Mouse (Mus musculus): Measurements from ENCODE around the gene Mau2. TPM values are rescaled to one million over a fixed set of nuclear protein-coding genes. Genes with fewer than 3 reads are reported as not detected.
"Not testable (repeated sequence)": the region's sequence is repeated elsewhere in the genome, so short reads cannot be mapped to it uniquely, and the experiment has no call there.

The Mau2 gene
- polyA plus RNA-seq, 1 experiment from 2014 or later, result 67.4 TPM

- 0% methylated on average over 7 of the region's 7 CpGs for WGBS
- Histone ChIP-seq H3K27ac (ENCODE audit: low read depth, low read length) (peak overlapping the region; percentile 80), H3K27me3 (replicated peaks; ENCODE audit: control insufficient read depth, insufficient read depth, low read length) (no peaks in the 10 kb centered on the region), H3K4me1 (ENCODE audit: control insufficient read depth, insufficient read depth, low read length) (peaks cover 8% of the 10 kb centered on the region), H3K4me3 (ENCODE audit: low read depth, low read length) (peak overlapping the region; percentile 84), H3K36me3 (ENCODE audit: control insufficient read depth, insufficient read depth, low read length) (0 out of 2 replicates have a peak, but pooled peaks cover 3% of the 10 kb centered on the region), H3K9me3 (replicated peaks; ENCODE audit: control insufficient read depth, low read length) (no peaks in the 10 kb centered on the region), H3K4me2 (ENCODE audit: low read length) (peak overlapping the region; percentile 57), H3K9ac (ENCODE audit: low read length) (peak overlapping the region; percentile 75)
- ATAC-seq, result no peak
- no peak for DNase-seq (ENCODE audit: low spot score)
Measured at GRCm38 (mm10) chr8:69995422-69995775, 47.1 kb downstream of the Mau2 start.

DNA sequence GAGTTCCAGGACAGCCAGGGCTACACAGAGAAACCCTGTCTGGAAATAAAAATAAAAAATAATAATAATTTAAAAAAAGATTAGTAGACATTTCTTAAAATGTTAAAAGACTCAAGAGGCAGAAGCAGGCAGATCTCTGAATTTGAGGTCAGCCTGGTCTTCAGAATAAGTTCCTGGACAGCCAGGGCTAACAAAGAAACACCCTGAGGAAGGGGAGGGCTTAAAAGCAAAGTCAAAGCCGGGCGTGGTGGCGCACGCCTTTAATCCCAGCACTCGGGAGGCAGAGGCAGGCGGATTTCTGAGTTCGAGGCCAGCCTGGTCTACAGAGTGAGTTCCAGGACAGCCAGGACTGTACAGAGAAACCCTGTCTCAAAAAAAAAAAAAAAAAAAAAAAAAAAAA lies 53.6 kb downstream of the Mau2 start:
- not testable (repeated sequence) for H3K4me2 ChIP-seq (ENCODE audit: low read length); H3K27me3 ChIP-seq (replicated peaks; ENCODE audit: control insufficient read depth, insufficient read depth, low read length); H3K4me1 ChIP-seq (ENCODE audit: control insufficient read depth, insufficient read depth, low read length); DNase-seq (ENCODE audit: low spot score); H3K9me3 ChIP-seq (replicated peaks; ENCODE audit: control insufficient read depth, low read length); H3K36me3 ChIP-seq (ENCODE audit: control insufficient read depth, insufficient read depth, low read length); ATAC-seq; H3K9ac ChIP-seq (ENCODE audit: low read length); H3K27ac ChIP-seq (ENCODE audit: low read depth, low read length); H3K4me3 ChIP-seq (ENCODE audit: low read depth, low read length)
- WGBS, result 96% methylated on average over 6 of the region's 7 CpGs

DNA sequence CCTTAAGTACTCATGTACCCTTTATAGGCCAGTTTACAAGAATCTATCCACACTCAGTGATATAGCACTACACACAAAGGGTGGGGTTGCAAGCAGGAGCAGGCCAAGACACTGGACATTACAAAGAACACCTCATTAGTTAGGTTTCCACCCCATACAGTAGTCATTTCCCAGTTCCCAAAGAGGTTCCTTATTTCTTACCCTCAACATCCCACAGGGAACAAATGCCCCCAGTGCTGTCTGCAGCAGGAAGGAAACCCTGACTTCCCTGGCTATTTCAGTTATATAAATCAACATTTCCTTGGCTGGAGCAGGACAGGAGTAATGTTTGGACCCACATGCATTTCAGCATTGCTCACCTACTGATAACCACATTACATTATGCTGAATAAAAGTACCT lies 54.8 kb downstream of the Mau2 start:
- Histone ChIP-seq H3K27me3 (replicated peaks; ENCODE audit: control insufficient read depth, insufficient read depth, low read length) (no peaks in the 10 kb centered on the region), H3K4me1 (ENCODE audit: control insufficient read depth, insufficient read depth, low read length) (no peaks in the 10 kb centered on the region), H3K9me3 (replicated peaks; ENCODE audit: control insufficient read depth, low read length) (no peaks in the 10 kb centered on the region), H3K36me3 (ENCODE audit: control insufficient read depth, insufficient read depth, low read length) (0 out of 2 replicates have a peak, but pooled peaks cover 3% of the 10 kb centered on the region), H3K27ac (ENCODE audit: low read depth, low read length) (no peak overlapping the region), H3K4me3 (ENCODE audit: low read depth, low read length) (no peak overlapping the region), H3K9ac (ENCODE audit: low read length) (no peak overlapping the region), H3K4me2 (ENCODE audit: low read length) (no peak overlapping the region)
- ATAC-seq (no peak), DNase-seq (ENCODE audit: low spot score) (no peak)

- DNase-seq (ENCODE audit: low spot score) (no peak), ATAC-seq (no peak)
- no peaks in the 10 kb centered on the region for H3K36me3 ChIP-seq (ENCODE audit: control insufficient read depth, insufficient read depth, low read length)
- 92% methylated on average over 2 of the region's 2 CpGs for WGBS
- no peaks in the 10 kb centered on the region for H3K27me3 ChIP-seq (replicated peaks; ENCODE audit: control insufficient read depth, insufficient read depth, low read length)
- no peaks in the 10 kb centered on the region for H3K9me3 ChIP-seq (replicated peaks; ENCODE audit: control insufficient read depth, low read length)
- H3K4me1 ChIP-seq (ENCODE audit: control insufficient read depth, insufficient read depth, low read length), result no peaks in the 10 kb centered on the region
- H3K9ac ChIP-seq (ENCODE audit: low read length), result no peak overlapping the region
- no peak overlapping the region for H3K4me3 ChIP-seq (ENCODE audit: low read depth, low read length)
- no peak overlapping the region for H3K4me2 ChIP-seq (ENCODE audit: low read length)
- no peak overlapping the region for H3K27ac ChIP-seq (ENCODE audit: low read depth, low read length)
Measured at GRCm38 (mm10) chr8:69984876-69985553, 57.5 kb downstream of the Mau2 start.

GRCm38 (mm10) chr8:69978456-69978855 lies 64.1 kb downstream of the Mau2 start:
- no peak overlapping the region for H3K4me2 ChIP-seq (ENCODE audit: low read length)
- DNase-seq (ENCODE audit: low spot score) (no peak), ATAC-seq (no peak)
- 0 out of 2 replicates have a peak, but pooled peaks cover 2% of the 10 kb centered on the region for H3K4me1 ChIP-seq (ENCODE audit: control insufficient read depth, insufficient read depth, low read length)
- H3K9me3 ChIP-seq (replicated peaks; ENCODE audit: control insufficient read depth, low read length), result no peaks in the 10 kb centered on the region
- no peaks in the 10 kb centered on the region for H3K36me3 ChIP-seq (ENCODE audit: control insufficient read depth, insufficient read depth, low read length)
- WGBS, result 95% methylated on average over 4 of the region's 4 CpGs
- H3K27ac ChIP-seq (ENCODE audit: low read depth, low read length), result no peak overlapping the region
- no peak overlapping the region for H3K4me3 ChIP-seq (ENCODE audit: low read depth, low read length)
- H3K27me3 ChIP-seq (replicated peaks; ENCODE audit: control insufficient read depth, insufficient read depth, low read length), result no peaks in the 10 kb centered on the region
- H3K9ac ChIP-seq (ENCODE audit: low read length), result no peak overlapping the region

DNA sequence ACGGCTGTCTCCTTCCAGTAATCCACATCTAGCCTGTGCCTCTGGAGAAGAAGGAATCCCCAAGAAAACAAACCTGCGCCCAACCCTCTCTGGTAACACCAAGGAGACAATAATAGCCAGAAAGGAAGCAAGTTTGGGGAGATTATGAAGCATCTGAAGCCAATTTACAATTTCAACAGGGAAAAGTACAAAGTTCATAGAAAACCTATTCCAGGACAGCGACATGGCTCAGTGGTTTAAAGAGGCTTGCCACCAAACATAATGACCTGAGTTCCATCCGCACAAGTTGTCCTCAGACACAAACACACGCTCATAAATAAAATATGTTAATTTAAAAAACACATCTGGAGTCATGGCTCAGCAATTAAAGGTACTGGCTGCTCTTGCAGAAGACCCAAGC lies 67.7 kb downstream of the Mau2 start:
- WGBS, result 37% methylated on average over 5 of the region's 5 CpGs
- H3K4me1 ChIP-seq (ENCODE audit: control insufficient read depth, insufficient read depth, low read length), result peaks cover 14% of the 10 kb centered on the region
- no peaks in the 10 kb centered on the region for H3K9me3 ChIP-seq (replicated peaks; ENCODE audit: control insufficient read depth, low read length)
- no peak for DNase-seq (ENCODE audit: low spot score)
- no peak overlapping the region for H3K27ac ChIP-seq (ENCODE audit: low read depth, low read length)
- peak overlapping the region; percentile 70 for H3K4me2 ChIP-seq (ENCODE audit: low read length)
- ATAC-seq, result no peak
- peak overlapping the region; percentile 90 for H3K9ac ChIP-seq (ENCODE audit: low read length)
- no peaks in the 10 kb centered on the region for H3K36me3 ChIP-seq (ENCODE audit: control insufficient read depth, insufficient read depth, low read length)
- H3K4me3 ChIP-seq (ENCODE audit: low read depth, low read length), result peak overlapping the region; percentile 91
- no peaks in the 10 kb centered on the region for H3K27me3 ChIP-seq (replicated peaks; ENCODE audit: control insufficient read depth, insufficient read depth, low read length)

DNA sequence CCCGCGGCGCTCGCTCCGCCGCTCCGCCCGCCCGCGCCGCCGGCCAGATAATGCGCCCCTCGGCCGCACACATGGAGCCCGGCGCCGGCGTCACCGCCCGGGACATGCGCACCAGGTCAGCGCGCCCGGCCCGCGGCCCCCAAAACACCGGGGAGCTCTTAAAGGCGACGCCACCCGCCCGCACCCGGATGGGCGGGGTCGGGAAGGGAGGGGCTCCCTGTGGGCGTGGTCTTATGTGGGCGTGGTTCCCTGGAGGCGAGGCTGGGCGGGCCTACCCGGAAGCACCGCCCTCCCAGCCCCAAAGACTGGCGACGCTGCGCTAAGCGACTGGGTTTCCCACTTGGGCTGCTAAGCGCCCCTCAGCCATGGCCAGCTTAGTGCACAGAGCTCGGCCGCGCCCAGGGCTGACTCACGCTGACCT lies 68.3 kb downstream of the Mau2 start:
- H3K27me3 ChIP-seq (replicated peaks; ENCODE audit: control insufficient read depth, insufficient read depth, low read length), result no peaks in the 10 kb centered on the region
- ATAC-seq (peak; percentile 94), DNase-seq (ENCODE audit: low spot score) (peak; percentile 93)
- H3K9me3 ChIP-seq (replicated peaks; ENCODE audit: control insufficient read depth, low read length), result no peaks in the 10 kb centered on the region
- no peaks in the 10 kb centered on the region for H3K36me3 ChIP-seq (ENCODE audit: control insufficient read depth, insufficient read depth, low read length)
- peaks cover 14% of the 10 kb centered on the region for H3K4me1 ChIP-seq (ENCODE audit: control insufficient read depth, insufficient read depth, low read length)
- WGBS, result under 1% methylated on average over 46 of the region's 50 CpGs
- peak overlapping the region; percentile 91 for H3K4me3 ChIP-seq (ENCODE audit: low read depth, low read length)
- H3K9ac ChIP-seq (ENCODE audit: low read length), result peak overlapping the region; percentile 90
- H3K4me2 ChIP-seq (ENCODE audit: low read length), result peak overlapping the region; percentile 70
- H3K27ac ChIP-seq (ENCODE audit: low read depth, low read length), result peak overlapping the region; percentile 78

DNA sequence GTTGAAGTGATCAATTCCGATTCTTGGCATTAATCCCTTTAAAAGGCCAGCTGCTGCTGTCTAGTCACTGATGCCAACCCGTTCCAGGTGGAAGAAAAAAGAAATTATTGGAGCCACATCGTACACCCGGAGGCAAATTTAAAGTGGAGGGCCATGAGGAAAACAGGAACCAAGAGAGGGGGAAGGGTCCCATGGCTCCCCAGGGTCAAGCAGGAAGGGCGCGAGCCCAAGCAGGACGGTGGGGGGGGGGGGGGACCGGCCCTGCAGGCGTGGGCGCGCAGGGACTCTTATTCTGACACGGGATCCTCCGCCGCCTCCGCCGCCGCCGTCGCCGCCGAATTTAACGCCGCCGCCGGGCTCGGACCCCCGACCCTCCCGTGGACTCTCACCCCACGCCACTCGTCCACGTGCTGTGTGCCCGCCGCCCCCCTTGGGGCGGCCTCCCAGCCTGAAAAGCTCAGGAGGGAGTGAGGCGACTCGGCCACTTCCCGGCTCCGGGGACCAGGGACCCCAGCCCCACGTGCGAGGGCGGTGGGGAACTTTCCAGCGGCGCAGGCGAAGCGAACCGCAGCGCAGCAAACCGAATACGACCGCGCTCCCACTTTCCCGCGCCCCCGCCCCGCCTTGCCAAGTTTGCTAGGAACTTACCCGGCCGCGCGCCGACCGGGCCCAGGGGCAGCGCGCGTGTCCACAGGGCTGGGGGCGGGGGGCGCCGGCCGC lies 68.9 kb downstream of the Mau2 start:
- Histone ChIP-seq H3K4me2 (ENCODE audit: low read length) (peak overlapping the region; percentile 70), H3K36me3 (ENCODE audit: control insufficient read depth, insufficient read depth, low read length) (no peaks in the 10 kb centered on the region), H3K4me3 (ENCODE audit: low read depth, low read length) (peak overlapping the region; percentile 91), H3K9me3 (replicated peaks; ENCODE audit: control insufficient read depth, low read length) (no peaks in the 10 kb centered on the region), H3K4me1 (ENCODE audit: control insufficient read depth, insufficient read depth, low read length) (peaks cover 14% of the 10 kb centered on the region), H3K27me3 (replicated peaks; ENCODE audit: control insufficient read depth, insufficient read depth, low read length) (no peaks in the 10 kb centered on the region), H3K27ac (ENCODE audit: low read depth, low read length) (peak overlapping the region; percentile 78), H3K9ac (ENCODE audit: low read length) (peak overlapping the region; percentile 90)
- peak; percentile 56 for ATAC-seq
- under 1% methylated on average over 60 of the region's 68 CpGs for WGBS
- peak; percentile 65 for DNase-seq (ENCODE audit: low spot score)

DNA sequence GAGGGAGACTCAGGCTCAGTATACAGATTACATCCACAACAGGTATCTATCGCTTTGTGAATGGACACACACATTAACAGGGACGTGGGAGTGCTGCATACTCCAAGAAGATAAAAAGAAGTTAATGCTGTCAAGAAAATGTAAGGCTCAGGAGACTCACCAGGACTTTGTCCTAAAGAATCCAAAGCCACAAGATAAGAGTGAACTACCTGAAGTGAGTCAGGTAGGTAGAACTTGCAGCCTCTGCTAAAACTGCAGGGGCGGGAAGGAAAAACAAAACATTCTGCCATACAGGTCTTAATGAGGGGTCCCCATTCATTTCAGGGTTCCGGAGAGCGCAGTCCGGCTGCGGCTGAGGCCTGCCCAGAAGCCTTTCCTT lies 69.5 kb downstream of the Mau2 start:
- peak; percentile 9; the same call in 1 of the 2 replicates for ATAC-seq
- WGBS, result 9% methylated on average over 7 of the region's 7 CpGs
- H3K27ac ChIP-seq (ENCODE audit: low read depth, low read length), result no peak overlapping the region; the same call in 1 of the 2 replicates

More for the DNA sequence above, 69.5 kb downstream of the Mau2 start:
- no peaks in the 10 kb centered on the region for H3K36me3 ChIP-seq (ENCODE audit: control insufficient read depth, insufficient read depth, low read length)
- H3K9me3 ChIP-seq (replicated peaks; ENCODE audit: control insufficient read depth, low read length), result no peaks in the 10 kb centered on the region
- H3K4me1 ChIP-seq (ENCODE audit: control insufficient read depth, insufficient read depth, low read length), result peaks cover 14% of the 10 kb centered on the region
- H3K27me3 ChIP-seq (replicated peaks; ENCODE audit: control insufficient read depth, insufficient read depth, low read length), result no peaks in the 10 kb centered on the region
- peak overlapping the region; percentile 90 for H3K9ac ChIP-seq (ENCODE audit: low read length)
- H3K4me2 ChIP-seq (ENCODE audit: low read length), result peak overlapping the region; percentile 70
- DNase-seq (ENCODE audit: low spot score), result no peak
- peak overlapping the region; percentile 91 for H3K4me3 ChIP-seq (ENCODE audit: low read depth, low read length)

All from forebrain, embryonic 14.5 days (tissue).